Mouse (Mus musculus) urinary bladder, postnatal 14 days (tissue): ENCODE measurements around the gene Tmem235.

ENCODE experiments used
- DNase-seq: peaks from one replicate; pipeline ENCODE4 v3.0.0; 2021; ENCODE audit warnings: low spot score

Tmem235 gene

DNA sequence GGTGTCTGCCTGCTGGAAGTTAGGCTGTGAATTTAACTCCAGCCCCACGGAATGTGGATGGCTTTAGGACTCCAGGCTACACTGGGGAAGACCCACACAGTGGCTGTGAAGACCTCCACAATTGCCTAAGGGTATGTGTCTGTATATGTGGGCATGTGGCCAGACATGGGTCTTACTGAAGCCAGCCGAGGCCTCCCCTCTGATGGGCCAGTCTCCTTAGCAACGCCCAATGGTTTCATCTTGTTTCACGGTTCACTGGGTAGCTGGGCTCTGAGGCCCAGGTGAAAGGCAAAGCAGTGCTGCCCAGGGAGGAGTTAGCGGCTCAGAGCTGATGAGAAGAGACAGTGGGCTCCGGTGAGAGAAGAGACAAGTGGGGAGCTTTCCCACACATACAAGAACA, 5.4 kb downstream of the Tmem235 start:
- DNase-seq: no peak

DNA sequence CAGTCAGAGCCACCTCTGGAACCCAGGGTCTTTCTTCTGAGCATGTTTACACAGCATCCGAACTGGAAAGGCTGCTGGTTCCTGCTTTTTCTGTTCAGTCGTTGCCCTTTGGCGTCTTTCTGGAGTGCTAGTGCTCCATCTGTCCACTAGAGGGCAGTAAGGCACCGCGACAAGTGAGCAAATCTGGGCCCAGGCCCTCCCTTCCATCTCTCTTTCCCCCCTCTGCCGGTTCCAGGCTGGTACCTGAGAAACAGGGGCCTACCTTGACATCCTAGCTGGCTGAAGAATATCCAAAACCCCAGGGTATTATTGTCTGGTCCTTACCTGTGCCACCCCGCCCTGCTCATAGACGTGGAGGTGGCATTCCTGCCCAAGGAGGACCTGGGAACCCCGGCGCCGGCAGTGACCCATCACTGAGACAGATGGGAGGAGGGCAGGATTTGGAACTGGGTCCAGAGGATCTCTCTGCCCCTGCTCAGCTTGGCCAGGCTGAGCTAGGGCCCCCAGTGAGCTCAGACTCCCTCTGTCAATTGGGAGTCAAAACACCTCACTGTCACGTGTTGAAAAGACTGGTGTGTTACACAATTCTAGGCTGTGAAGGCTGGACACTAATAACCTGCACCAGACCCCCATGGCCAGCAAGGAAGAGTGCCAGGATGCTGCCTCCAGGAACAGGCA, 10.3 kb downstream of the Tmem235 start:
- peak; percentile 68 for DNase-seq

DNA sequence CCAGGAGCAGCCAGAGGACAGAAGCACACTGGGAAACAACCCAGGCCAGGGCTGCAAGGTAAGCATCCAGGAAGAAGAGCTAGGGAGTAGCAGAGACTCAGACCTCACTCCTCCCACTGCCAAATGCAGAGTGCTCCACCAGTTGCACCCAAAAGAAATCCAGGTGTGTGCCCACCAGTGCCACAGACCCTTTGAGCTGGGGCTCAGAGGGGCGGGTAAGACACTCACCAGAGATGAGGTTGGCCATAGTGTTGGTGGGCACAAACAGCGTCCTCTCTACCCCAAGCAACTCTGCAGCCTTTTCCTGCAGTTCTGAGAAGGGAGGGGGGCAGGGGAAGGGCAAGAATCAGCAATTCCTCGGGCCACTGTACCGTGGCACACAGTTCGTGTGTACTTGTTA, 10.8 kb downstream of the Tmem235 start:
- no peak for DNase-seq

DNA sequence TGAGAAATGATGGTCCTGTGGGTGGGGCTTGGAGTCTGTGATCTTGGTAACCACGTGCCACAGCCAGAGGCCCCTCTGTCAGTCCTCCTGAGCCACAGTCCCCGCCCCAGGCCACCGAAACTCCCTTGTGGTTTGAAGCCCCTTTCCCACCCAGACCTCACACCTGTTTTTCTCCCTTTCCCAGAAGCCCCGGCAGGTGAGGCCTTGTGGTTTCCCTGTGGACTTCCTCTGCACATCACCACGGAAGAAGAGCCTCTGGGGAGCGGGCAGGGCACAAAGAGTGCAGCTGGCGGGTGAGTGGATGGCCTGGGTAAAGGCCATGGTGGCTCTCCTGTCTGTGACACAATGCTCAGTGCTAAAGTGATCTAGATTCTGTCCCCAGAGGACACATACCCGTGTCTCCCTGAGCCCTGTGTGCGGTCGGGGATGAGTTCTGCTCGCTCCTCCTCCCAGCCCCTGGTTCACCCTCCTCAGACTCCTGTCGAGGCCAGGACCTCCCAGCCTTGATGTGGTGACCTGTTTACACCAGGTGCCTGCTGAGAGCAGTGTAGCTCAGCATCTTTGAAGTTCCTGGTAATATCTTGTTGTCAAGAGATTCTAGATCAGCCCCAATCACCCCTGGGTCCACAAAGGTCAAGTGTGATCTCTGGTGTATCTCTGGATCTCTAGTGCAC, 11.5 kb downstream of the Tmem235 start:
- no peak for DNase-seq

DNA sequence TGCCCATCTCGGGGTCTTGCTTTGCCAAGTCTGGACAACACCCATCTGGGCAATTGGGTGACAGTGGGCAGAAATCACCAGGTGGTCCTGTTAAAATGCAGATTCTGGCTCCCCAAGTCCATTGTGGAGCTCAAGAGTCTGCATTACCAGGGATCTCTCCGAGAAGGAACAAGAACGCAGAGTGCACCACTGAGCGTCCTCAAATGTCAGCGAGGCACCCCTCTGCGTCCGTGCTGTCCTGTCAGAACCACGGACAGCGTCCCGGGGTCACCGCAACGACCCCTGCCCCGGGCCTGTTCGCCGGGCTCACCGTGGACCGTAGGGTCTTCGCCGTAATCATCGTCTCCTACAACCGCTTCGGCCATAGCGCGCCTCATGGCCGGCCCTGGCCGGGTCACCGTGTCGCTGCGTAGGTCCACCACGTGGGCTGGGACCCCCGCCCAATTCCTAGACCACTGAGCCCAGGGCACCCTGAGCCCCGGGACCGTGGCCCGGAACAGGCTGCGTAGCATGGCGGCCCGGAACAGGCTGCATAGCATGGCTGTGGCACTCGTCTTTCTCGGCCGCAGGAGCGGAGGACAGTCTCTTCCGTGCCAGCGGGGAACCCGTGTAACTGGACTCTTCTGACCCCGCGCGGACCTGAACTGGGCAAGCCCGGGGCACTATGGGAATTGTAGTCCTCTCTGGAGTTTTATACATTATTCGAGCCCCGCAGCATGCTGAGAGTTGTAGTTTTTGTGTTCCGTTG, 12.5 kb downstream of the Tmem235 start, which contains the start of gene Tha1:
Gene Tha1 (minus strand): TSS at position 621 of the 748 bp plus-strand sequence.
- DNase-seq: peak; percentile 87

DNA sequence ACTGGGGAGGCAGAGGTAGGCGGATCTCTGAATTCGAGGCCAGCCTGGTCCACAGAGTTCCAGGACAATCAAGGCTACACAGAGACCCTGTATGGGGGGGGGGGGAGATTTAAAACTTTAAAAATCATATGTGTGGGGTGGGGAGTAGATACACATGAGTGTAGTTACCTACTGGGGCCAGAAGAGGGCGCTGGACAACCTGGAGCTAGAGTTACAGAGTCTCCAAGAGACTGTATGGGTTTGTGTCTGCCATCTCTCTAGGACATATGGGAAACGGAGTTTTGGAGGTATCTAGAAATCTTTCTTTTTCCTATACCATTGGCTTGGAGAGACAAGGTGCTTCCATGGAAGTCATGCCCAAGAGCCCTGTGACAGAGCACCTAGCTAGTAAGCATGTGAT, 13.9 kb downstream of the Tmem235 start:
- no peak for DNase-seq

DNA sequence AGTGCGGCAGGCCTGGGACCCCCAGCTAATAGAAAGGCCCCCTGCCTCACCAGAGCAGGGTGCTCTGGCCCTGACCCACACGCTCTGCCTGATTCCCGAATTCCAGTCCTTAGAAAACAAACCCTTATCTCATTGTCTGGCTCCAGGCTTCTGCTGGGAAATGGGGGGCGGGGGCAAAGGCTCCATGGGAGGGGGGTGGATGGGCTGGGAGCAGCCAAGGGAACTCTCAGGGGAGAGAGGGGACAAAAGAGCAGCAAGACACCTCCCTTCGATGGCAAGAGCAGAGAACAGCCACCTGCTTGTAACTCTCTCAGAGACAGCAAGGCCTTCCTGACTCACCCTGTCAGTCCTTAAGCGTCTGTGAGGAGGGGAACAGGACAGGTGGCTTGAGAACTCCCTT, 15.1 kb downstream of the Tmem235 start:
- DNase-seq: no peak

DNA sequence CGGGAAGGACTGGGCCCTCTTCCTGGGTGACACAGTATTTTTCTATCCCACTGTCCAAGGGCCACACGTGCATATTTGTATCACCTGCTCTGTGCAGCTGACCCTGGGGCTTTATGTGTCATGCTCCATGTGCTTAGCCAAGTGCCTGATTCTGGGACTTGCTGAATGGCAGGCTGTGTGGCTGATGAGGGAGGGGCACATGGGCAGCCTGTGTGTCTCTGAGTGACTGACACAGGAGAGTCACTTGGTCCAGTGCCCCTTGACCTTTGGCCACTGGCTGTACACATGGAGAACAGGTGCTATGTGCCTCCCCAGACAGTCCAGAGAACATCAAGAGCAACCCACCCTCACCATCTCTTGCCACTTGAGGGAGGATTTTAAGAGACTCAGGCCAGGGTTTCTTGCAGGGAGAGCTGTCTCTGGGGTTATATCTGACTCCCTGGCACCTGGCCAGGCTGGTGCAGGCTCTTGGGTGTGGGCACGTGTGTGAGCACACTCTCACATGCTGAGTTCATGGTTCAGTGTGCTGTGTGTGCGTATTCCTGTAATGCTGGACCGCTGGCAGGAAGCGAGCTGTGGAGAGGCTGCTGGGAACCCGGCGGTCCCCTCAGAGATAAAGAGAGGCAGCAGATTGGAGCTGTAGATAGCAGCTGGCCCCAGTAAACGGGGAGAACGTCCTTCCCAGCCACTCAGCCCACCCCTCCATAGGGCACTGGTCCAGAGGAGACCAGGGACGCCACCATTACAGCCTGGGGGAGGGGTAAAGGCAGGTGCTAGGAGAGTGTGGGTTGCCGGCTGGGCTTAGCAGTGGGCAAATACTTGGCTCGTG, 17.6 kb downstream of the Tmem235 start:
- no peak for DNase-seq

DNA sequence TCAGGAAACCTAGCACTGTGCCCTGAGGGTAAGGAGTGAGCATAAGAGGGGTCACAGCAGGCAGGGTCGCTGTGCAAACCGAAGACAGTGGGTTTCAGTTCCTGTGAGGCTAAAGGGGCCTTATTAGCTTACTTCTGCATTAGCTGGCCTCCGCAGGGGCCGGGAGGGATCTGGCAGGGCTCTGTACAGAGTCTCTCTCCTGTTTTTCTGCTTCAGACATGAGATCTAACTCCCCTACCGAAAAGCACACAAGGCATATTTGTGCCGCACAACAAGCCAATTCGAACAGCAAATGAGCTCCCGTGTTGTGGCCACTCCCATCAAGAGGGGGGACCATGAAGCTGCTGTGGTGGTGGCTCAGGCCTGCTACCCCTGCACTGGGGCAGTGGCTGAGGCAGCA, 18.3 kb downstream of the Tmem235 start:
- DNase-seq: no peak

DNA sequence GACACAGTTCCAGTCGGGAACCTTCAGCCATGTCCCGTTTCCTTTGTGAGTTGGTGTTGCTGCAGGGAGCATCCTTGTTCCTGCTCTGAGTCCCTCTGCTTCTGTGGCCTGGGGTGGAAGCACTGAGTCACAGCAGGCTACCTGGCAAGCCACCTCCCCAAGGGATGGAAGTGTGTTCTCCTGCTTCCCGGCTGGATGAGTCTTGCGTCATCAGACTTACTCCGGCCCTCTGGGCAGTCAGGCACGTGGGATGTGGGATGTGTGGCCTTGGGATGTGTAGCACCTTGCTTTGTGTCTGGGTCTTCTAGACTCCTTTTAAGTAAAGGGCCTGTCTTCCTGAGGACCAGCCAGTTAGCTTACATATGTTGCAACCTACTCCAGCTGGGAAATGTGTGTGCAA, 19.1 kb downstream of the Tmem235 start:
- no peak for DNase-seq

DNA sequence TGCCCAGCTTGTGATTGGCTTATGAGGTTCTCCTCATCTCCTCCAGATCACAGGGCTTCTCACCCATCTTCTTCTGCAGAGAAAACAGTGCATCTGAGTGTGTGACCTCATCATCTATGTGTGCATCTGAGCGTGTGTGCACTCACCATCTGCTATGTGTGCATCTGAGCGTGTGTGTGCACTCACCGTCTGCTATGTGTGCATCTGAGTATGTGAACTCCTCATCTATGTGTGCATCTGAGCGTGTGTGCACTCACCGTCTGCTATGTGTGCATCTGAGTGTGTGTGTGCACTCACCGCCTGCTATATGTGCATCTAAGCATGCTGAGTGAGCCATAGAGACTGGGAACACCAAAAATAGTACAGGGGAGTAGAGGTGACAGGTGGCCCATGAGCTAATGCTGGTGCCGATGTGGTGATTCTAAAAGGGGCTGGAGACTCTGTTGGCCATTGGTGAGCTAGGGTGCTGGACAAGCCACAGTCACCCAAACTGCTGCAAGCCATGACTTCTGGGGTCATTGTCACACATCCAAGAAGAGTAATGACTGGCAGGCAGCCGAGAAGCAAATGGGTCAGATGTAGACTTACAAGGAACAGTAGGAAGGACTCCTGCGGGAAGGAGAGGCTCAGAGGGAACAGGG, 19.9 kb downstream of the Tmem235 start:
- no peak for DNase-seq

DNA sequence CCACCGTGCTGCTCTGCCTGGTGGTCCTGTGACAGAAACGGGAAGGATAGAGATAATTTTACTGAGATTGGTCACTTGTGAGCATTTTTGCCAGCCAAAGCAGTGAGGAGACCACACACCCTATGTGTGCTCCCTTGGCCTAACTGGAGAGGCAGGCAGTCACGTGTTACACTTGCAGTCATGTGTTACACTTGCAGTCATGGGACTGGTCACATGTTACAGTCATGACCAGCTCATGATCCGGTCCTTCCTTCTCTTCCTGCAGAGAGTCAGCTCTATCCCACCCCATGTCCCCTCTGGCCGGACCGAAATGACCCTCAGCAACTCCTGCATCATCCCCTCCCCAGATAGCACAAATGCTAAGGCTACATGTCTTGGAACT, 20.4 kb downstream of the Tmem235 start:
- DNase-seq: no peak

DNA sequence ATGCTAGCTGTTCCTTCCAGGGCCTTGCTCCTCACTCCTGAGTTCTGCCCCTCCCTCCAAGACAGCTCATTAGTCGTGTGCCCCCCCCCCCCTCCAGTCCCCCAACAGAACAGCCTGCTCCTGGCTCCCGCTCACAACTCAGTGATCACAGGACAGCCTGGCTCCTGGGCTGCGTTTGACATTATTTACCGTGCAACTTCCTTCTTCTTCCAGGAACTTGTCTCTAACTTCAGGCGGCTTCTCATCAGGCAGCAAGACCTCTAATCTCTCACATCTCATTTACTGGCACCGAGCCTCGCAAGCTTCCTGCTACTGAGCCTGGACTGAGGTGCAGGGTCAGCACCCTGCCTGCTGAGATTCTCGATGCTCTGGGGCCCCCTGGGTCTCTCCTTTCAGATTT, 21.2 kb downstream of the Tmem235 start:
- peak; percentile 74 for DNase-seq

DNA sequence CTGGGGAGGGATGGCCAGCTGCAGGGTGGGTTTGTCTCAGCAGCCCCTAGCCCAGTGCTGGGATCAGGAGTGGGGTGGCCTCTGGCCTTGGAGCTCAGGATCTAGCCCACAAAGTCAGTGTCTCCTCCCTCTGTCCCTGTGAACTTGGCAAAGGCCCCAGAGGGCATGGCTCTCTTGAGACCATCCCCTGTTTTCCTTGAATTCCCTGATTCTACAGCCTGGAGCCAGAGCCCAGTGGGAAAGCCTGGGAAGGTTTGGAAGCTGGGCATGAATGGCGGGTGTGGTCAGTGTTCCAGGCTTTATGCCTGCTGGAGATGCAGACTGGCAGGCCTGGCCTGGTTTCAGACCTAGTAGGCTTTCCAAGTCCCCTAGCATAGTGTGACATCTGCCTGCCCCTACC, 21.7 kb downstream of the Tmem235 start:
- no peak for DNase-seq

DNA sequence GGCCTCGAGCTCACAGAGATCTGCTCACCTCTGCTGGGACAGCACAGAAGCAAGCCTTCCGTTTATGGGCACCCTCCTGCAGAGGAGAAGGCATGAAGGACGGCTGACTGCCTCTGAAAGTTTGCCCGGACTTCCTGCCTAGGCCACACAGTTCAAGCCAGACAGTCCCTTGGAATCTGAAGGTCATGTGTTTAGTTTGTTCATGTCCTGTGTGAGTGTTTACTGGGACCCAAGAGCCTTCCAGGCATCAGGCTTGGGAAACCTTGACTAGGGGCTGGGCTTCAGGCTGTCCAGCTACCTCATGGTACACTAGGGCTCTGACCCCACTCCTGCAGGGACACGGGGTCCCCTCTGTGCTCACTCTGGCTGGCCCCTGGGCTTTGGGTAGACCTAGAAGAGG, 25.4 kb downstream of the Tmem235 start:
- DNase-seq: no peak

DNA sequence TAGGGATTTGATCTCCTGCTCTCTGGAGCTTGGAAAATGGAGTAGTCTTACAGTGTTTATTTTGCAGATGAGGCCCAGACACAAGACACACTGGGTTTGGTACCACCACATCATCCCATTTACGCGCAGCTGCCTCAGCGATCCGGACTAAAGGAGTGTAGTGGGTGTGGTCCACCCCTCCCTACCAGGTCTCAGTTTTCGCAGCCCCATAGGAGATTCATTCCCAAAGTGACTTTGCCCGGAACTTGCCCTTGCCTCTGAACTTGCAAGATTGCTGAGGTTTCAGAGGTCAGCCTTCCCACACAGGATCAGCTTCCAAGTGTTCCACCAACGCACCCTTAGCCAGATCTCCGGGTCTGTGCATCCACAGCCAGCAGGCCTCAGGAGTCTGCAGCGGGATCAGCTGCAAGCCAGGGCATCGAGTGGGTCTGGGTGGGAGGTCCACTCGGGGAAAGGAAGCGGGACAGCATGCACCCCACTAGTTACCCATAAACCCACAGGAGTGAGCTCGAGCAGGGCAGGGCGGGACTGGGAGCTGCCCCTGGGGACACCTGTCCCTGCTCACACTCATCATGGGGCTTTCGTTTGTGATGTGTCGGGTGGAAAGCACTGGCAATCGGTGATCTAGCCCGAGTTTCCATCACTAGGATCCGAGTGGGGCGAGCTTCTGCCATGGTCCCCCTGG, 27.8 kb downstream of the Tmem235 start:
- no peak for DNase-seq

DNA sequence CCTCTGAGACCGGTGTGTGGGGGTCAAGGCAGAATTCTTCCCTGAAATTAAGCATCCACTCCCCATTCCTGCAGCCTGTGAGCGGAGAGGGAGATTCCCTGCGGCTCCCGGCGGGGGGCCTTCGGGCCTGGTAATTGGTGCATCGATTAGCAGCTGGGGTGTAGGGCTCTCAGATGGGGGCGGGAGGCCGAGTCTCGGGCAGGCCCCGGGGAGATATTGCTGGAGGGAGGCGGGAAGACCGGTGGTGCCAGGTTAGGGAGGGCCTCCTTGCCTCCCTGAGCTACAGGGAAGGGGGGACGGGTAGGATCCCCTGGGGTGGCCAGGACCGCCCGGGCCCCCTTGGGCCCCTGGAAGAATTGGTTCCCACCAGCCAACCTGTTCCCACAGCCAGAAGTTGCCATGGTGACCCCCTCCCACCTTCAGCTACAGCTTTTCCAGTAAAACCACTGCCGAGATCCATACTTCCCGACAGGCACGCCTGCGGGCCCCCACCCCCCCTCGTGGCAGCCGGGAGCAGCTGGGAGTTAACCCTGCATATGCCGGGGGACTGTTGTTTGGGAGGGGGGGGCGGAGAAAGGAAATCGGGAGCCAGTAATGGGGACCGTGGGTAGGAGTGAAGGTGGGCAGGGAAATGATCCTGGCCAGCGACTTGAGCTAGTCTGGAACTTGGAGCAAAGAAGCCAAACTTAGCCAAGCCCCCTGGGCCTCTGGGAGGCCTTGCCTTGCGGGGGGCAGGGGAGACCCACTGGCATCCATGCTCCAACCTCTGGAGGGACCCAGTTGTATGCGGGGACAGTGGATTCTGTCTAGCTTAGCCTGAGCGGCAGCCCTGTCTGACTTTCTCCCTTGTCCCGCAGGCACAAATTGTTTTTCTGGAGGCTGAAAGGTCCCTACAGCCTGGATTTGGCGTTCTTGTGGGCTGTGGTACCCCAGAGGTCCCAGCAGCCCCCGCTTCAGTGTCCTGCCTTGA, 28.6 kb downstream of the Tmem235 start:
- DNase-seq: no peak

DNA sequence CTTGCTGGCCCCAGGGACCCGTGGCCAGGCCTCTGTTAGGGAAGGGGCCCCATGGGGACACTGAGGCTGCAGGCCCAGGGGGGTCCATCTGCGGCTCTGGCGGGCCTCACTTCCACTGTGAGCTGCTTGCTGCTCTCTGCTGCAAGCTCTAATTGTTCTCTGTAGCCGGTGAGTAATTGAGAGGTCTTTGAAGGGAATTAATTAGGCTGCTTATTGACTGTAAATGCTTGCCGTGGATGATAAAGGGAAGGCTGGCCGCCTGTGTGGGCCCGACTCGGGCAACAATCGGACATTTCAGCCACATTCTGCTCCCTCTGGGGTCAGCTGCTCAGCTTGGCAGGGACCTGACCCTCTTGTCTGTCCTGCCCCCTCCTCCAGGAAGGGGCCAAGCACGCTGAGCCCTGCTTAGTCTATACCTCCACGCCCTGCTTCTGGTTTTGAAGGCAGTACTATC, 29.4 kb downstream of the Tmem235 start:
- no peak for DNase-seq

DNA sequence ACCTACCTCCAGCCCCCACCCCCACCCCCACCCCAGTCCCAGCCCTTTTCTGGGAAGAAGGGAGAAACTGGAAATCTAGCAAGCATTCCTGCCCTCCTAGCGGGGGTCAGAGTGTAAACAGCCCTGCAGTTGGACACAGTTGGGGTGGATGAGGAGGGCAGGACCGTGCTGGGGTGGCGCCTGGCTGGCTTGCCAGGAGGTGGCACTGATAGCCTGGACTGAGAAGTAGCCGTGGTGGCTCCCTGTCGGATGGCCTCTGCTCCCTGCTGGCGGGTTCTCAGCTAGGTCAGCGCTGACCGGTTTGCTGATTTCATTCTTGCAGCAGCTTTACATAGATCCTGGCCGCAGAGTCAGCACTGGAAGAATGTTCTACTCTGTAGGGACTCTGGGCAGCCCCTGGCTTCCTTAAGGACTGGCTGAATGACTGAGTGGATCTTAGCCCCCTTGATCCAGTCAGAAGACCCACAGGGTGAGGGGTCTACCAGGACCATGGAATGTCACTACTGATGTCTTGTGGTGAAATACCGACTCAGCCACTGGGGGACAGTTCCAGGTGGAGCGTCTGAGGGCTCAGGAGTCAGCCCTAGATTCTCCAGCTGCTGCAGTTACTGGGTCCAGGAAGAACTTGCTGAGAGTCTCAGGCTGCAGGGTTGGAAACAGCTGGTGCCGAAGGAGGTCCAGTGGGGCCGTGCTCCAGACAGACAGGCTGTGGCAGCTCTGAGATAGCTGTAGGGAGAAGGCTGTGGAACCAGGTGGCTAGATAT, 30.1 kb downstream of the Tmem235 start:
- DNase-seq: no peak
